Mouse (Mus musculus) neural tube, embryonic 14.5 days (tissue): ENCODE results near the gene Zfp39. TPM values are rescaled to one million over a fixed set of nuclear protein-coding genes. Genes with fewer than 3 reads are reported as not detected.
"Not testable (repeated sequence)": the region's sequence is repeated elsewhere in the genome, so short reads cannot be mapped to it uniquely, and the experiment has no call there.

Experiments
- ATAC-seq: fragments of 200-750 bp; cut with Nextera tagmentation; 2 replicates; pipeline ENCODE4 v1.8.0; 2017; ENCODE audit warnings: low read depth, mild to moderate bottlenecking, moderate TSS enrichment, moderate library complexity
- H3K27ac ChIP-seq: fragments of 300-500 bp; sonication (generic); 2 replicates; pipeline ENCODE4 v1.5.1; 2014; ENCODE audit warnings: low read depth, mild to moderate bottlenecking, control low read depth, low read length, moderate library complexity, mixed read lengths
- H3K27me3 ChIP-seq: fragments of 300-500 bp; sonication (generic); 2 replicates; pipeline ENCODE4 v1.6.1; 2014; ENCODE audit warnings: low read length; ENCODE audit not compliant: control insufficient read depth, insufficient read depth
- H3K36me3 ChIP-seq: fragments of 300-500 bp; sonication (generic); 2 replicates; pipeline ENCODE4 v1.6.1; 2014; ENCODE audit warnings: low read length, mixed read lengths; ENCODE audit not compliant: control insufficient read depth, insufficient read depth
- H3K4me1 ChIP-seq: fragments of 300-500 bp; sonication (generic); 2 replicates; pipeline ENCODE4 v1.6.1; 2014; ENCODE audit warnings: low read length; ENCODE audit not compliant: control insufficient read depth, insufficient read depth
- H3K4me2 ChIP-seq: fragments of 300-500 bp; sonication (generic); 2 replicates; pipeline ENCODE4 v1.6.1; 2014; ENCODE audit warnings: mild to moderate bottlenecking, low read depth, low read length, control low read depth
- H3K4me3 ChIP-seq: fragments of 300-500 bp; sonication (generic); 2 replicates; pipeline ENCODE4 v1.5.1; 2014; ENCODE audit warnings: low read depth, low read length, control low read depth, mixed read lengths
- H3K9ac ChIP-seq: fragments of 300-500 bp; sonication (generic); replicated peaks from 2 replicates; pipeline ENCODE4 v1.6.1; 2014; ENCODE audit warnings: low read depth, mild to moderate bottlenecking, control low read depth, low read length, mixed read lengths
- H3K9me3 ChIP-seq: fragments of 300-500 bp; sonication (generic); 2 replicates; pipeline ENCODE4 v1.6.1; 2016; ENCODE audit warnings: low read length; ENCODE audit not compliant: control insufficient read depth
- WGBS: fragments of 180-500 bp; shearing (Covaris S2); extraction: QIAGEN DNeasy Blood & Tissue Kit; methylation state at CpG from one replicate; pipeline ENCODE4 v1.1.7; 2014; 5-methylcytosine and 5-hydroxymethylcytosine counted together
- polyA plus RNA-seq: library from polyadenylated mRNA; unstranded; fragments of >200 nt; fragmentation: Nextera tagmentation; extraction: Ambion mirVana; gene quantifications from 2 replicates; pipeline ENCODE4 v1.2.1, GENCODE M21; 2014

Zfp39 gene
- polyA plus RNA-seq, 1 experiment from 2014 or later = 10.2 TPM

GRCm38 (mm10) chr11:58867954-58868330 is 36.1 kb downstream of the Zfp39 start:
- H3K27ac ChIP-seq = peak overlapping the region; percentile 87
- WGBS = 65% methylated on average over 6 of the region's 6 CpGs

GRCm38 (mm10) chr11:58867039-58867953 is 36.7 kb downstream of the Zfp39 start, which contains the start of gene 2810021J22Rik:
Gene 2810021J22Rik (plus strand): TSS chr11:58867216.
- Histone ChIP-seq H3K9ac (peak within 1 kb of the TSS; percentile 87), H3K27ac (peak within 1 kb of the TSS; percentile 87), H3K4me3 (peak within 1 kb of the TSS; percentile 70), H3K4me2 (peak within 1 kb of the TSS; percentile 78), H3K9me3 (no peaks in the 10 kb centered on the region), H3K27me3 (no peaks in the 10 kb centered on the region), H3K36me3 (0 out of 2 replicates have a peak, but pooled peaks cover 3% of the 10 kb centered on the region), H3K4me1 (peaks cover 20% of the 10 kb centered on the region; the same call in 1 of the 2 replicates)
- peak; percentile 94 for ATAC-seq
- WGBS = 8% methylated on average over 37 of the region's 37 CpGs

More at GRCm38 (mm10) chr11:58867954-58868330, 36.1 kb downstream of the Zfp39 start:
- H3K4me3 ChIP-seq = peak overlapping the region; percentile 70
- H3K4me1 ChIP-seq = peaks cover 20% of the 10 kb centered on the region; the same call in 1 of the 2 replicates
- no peaks in the 10 kb centered on the region for H3K27me3 ChIP-seq
- ATAC-seq = no peak
- H3K36me3 ChIP-seq = 0 out of 2 replicates have a peak, but pooled peaks cover 3% of the 10 kb centered on the region
- peak overlapping the region; percentile 87; the same call in 1 of the 2 replicates for H3K9ac ChIP-seq
- H3K9me3 ChIP-seq = no peaks in the 10 kb centered on the region
- H3K4me2 ChIP-seq = peak overlapping the region; percentile 78

GRCm38 (mm10) chr11:58860744-58861143 is 43.3 kb downstream of the Zfp39 start:
- WGBS = 94% methylated on average over 8 of the region's 8 CpGs
- peaks cover 45% of the 10 kb centered on the region for H3K36me3 ChIP-seq

GRCm38 (mm10) chr11:58849731-58850130 is 54.3 kb downstream of the Zfp39 start:
- Histone ChIP-seq H3K4me1 (peaks cover 6% of the 10 kb centered on the region), H3K27ac (no peak overlapping the region), H3K36me3 (peaks cover 25% of the 10 kb centered on the region; the same call in 1 of the 2 replicates), H3K4me3 (no peak overlapping the region), H3K9me3 (no peaks in the 10 kb centered on the region), H3K9ac (no peak overlapping the region), H3K27me3 (no peaks in the 10 kb centered on the region), H3K4me2 (no peak overlapping the region)
- no peak for ATAC-seq
- 61% methylated on average over 2 of the region's 2 CpGs for WGBS

More at GRCm38 (mm10) chr11:58860744-58861143, 43.3 kb downstream of the Zfp39 start:
- no peak overlapping the region for H3K27ac ChIP-seq
- no peak overlapping the region for H3K9ac ChIP-seq
- no peak for ATAC-seq
- H3K27me3 ChIP-seq = no peaks in the 10 kb centered on the region
- peaks cover 11% of the 10 kb centered on the region for H3K9me3 ChIP-seq
- H3K4me3 ChIP-seq = no peak overlapping the region
- H3K4me1 ChIP-seq = no peaks in the 10 kb centered on the region
- no peak overlapping the region for H3K4me2 ChIP-seq

GRCm38 (mm10) chr11:58847636-58848035 is 56.4 kb downstream of the Zfp39 start:
- ATAC-seq = no peak; the same call in 1 of the 2 replicates
- H3K27me3 ChIP-seq = no peaks in the 10 kb centered on the region
- peaks cover 6% of the 10 kb centered on the region for H3K4me1 ChIP-seq
- 45% methylated on average over 9 of the region's 9 CpGs for WGBS
- peaks cover 14% of the 10 kb centered on the region; the same call in 1 of the 2 replicates for H3K36me3 ChIP-seq
- H3K9ac ChIP-seq = peak overlapping the region; percentile 67
- H3K4me2 ChIP-seq = peak overlapping the region; percentile 81
- peak overlapping the region; percentile 48 for H3K4me3 ChIP-seq
- H3K27ac ChIP-seq = peak overlapping the region; percentile 62; the same call in 1 of the 2 replicates
- H3K9me3 ChIP-seq = no peaks in the 10 kb centered on the region

GRCm38 (mm10) chr11:58846919-58847461 is 57.0 kb downstream of the Zfp39 start, which contains the start of gene Gm12258:
Gene Gm12258 (plus strand): TSS chr11:58847158.
- peak within 1 kb of the TSS; percentile 81 for H3K4me2 ChIP-seq
- peaks cover 6% of the 10 kb centered on the region for H3K4me1 ChIP-seq
- peak within 1 kb of the TSS; percentile 67 for H3K9ac ChIP-seq
- peak within 1 kb of the TSS; percentile 48 for H3K4me3 ChIP-seq
- H3K36me3 ChIP-seq = peaks cover 10% of the 10 kb centered on the region; the same call in 1 of the 2 replicates
- H3K9me3 ChIP-seq = no peaks in the 10 kb centered on the region
- H3K27ac ChIP-seq = peak within 1 kb of the TSS; percentile 62
- under 1% methylated on average over 24 of the region's 24 CpGs for WGBS
- no peaks in the 10 kb centered on the region for H3K27me3 ChIP-seq
- peak; percentile 100 for ATAC-seq

GRCm38 (mm10) chr11:58838951-58839350 is 65.1 kb downstream of the Zfp39 start, which contains the start of gene Olfr311:
Gene Olfr311 (plus strand): TSS chr11:58839251.
- not testable (repeated sequence) for H3K4me2 ChIP-seq, ATAC-seq, H3K36me3 ChIP-seq, H3K4me1 ChIP-seq, H3K27ac ChIP-seq, H3K9me3 ChIP-seq, H3K4me3 ChIP-seq, H3K9ac ChIP-seq, H3K27me3 ChIP-seq
